Mouse (Mus musculus) forebrain, postnatal 0 days (tissue): ENCODE measurements around the gene Gm4567. TPM values are rescaled to one million over a fixed set of nuclear protein-coding genes. Genes with fewer than 3 reads are reported as not detected.
"Not testable (repeated sequence)": the region's sequence is repeated elsewhere in the genome, so short reads cannot be mapped to it uniquely, and the experiment has no call there.

Experiments
- ATAC-seq: fragments of 200-750 bp; cut with Nextera tagmentation; 2 replicates; pipeline ENCODE4 v1.8.0; 2017; ENCODE audit warnings: mild to moderate bottlenecking, moderate library complexity
- DNase-seq: peaks from one replicate; pipeline ENCODE4 v3.0.0-alpha.2; 2015
- H3K27ac ChIP-seq: fragments of 300-500 bp; sonication (generic); 2 replicates; pipeline ENCODE4 v1.5.1; 2014; ENCODE audit warnings: low read depth, mild to moderate bottlenecking, antibody characterized with exemption, low read length, moderate library complexity, mixed read lengths
- H3K27me3 ChIP-seq: fragments of 300-500 bp; sonication (generic); 2 replicates; pipeline ENCODE4 v1.6.1; 2014; ENCODE audit warnings: mild to moderate bottlenecking, low read length, mixed read lengths; ENCODE audit not compliant: insufficient read depth
- H3K36me3 ChIP-seq: fragments of 300-500 bp; sonication (generic); 2 replicates; pipeline ENCODE4 v1.6.1; 2014; ENCODE audit warnings: mild to moderate bottlenecking, moderate library complexity; ENCODE audit not compliant: insufficient read depth
- H3K4me1 ChIP-seq: fragments of 300-500 bp; sonication (generic); 2 replicates; pipeline ENCODE4 v1.6.1; 2014; ENCODE audit warnings: antibody characterized with exemption; ENCODE audit not compliant: insufficient read depth
- H3K4me2 ChIP-seq: fragments of 300-500 bp; sonication (generic); 2 replicates; pipeline ENCODE4 v1.6.1; 2014; ENCODE audit warnings: low read depth, mild to moderate bottlenecking, moderate library complexity
- H3K4me3 ChIP-seq: fragments of 300-500 bp; sonication (generic); 2 replicates; pipeline ENCODE4 v1.5.1; 2014; ENCODE audit warnings: low read depth, low read length, mixed read lengths
- H3K9ac ChIP-seq: fragments of 300-500 bp; sonication (generic); 2 replicates; pipeline ENCODE4 v1.6.1; 2014; ENCODE audit warnings: mild to moderate bottlenecking
- H3K9me3 ChIP-seq: fragments of 300-500 bp; sonication (generic); 2 replicates; pipeline ENCODE4 v1.6.1; 2016; ENCODE audit warnings: low read length
- WGBS: fragments of 180-500 bp; shearing (Covaris S2); extraction: QIAGEN DNeasy Blood & Tissue Kit; methylation state at CpG from one replicate; pipeline ENCODE4 v1.1.7; 2014; 5-methylcytosine and 5-hydroxymethylcytosine counted together
- polyA plus RNA-seq: library from polyadenylated mRNA; unstranded; fragments of >200 nt; fragmentation: Nextera tagmentation; extraction: Ambion mirVana; gene quantifications from 2 replicates; pipeline ENCODE4 v1.2.1, GENCODE M21; 2015
- total RNA-seq: library from RNA; depleted of rRNA; stranded (reverse); fragments of >200 nt; gene quantifications from 2 replicates; pipeline ENCODE4 v1.2.3, GENCODE M21; 2014; rRNA removed

The Gm4567 gene
- not detected in 2 replicates for total RNA-seq
- polyA plus RNA-seq = not detected in 2 replicates

- ATAC-seq, H3K9me3 ChIP-seq, H3K27ac ChIP-seq, DNase-seq, H3K4me2 ChIP-seq, H3K36me3 ChIP-seq, H3K4me1 ChIP-seq, H3K4me3 ChIP-seq, H3K9ac ChIP-seq, H3K27me3 ChIP-seq: not testable (repeated sequence)
- WGBS = no CpG with 5 or more reads among the region's 1 CpGs
Observed at GRCm38 (mm10) chr7:22719610-22720009, at the start of gene Gm4567. TSS of gene Gm4567 (minus strand) at chr7:22719710.

- not testable (repeated sequence) for H3K27me3 ChIP-seq, H3K27ac ChIP-seq, H3K36me3 ChIP-seq, H3K9ac ChIP-seq, H3K4me2 ChIP-seq, H3K4me1 ChIP-seq, H3K9me3 ChIP-seq, ATAC-seq, DNase-seq, H3K4me3 ChIP-seq
- WGBS = 23% methylated on average over 2 of the region's 3 CpGs
Observed at GRCm38 (mm10) chr7:22761397-22761796, 41.9 kb upstream of the Gm4567 start, which contains the start of gene Vmn1r157. TSS of gene Vmn1r157 (plus strand) at chr7:22761697.

GRCm38 (mm10) chr7:22692217-22692616 is 27.3 kb downstream of the Gm4567 start, which contains the start of gene Gm8693:
TSS of gene Gm8693 (minus strand) at chr7:22692317.
- WGBS = no CpG with 5 or more reads among the region's 2 CpGs
- H3K27ac ChIP-seq, H3K4me2 ChIP-seq, H3K27me3 ChIP-seq, H3K36me3 ChIP-seq, ATAC-seq, H3K9ac ChIP-seq, H3K4me1 ChIP-seq, H3K9me3 ChIP-seq, DNase-seq, H3K4me3 ChIP-seq: not testable (repeated sequence)

Other genes starting within 250 kb of the Gm4567 start
- gene Vmn1r151, start 220.0 kb downstream of the Gm4567 start, total RNA-seq = not detected in 2 replicates
- gene Vmn1r151, start 220.0 kb downstream of the Gm4567 start, polyA plus RNA-seq = not detected in 2 replicates
- not detected in 2 replicates for gene Vmn1r152, start 196.7 kb downstream of the Gm4567 start, total RNA-seq
- not detected in 2 replicates for gene Vmn1r152, start 196.7 kb downstream of the Gm4567 start, polyA plus RNA-seq
- gene Gm8677, start 184.8 kb downstream of the Gm4567 start, total RNA-seq = not detected in 2 replicates
- gene Gm8677, start 184.8 kb downstream of the Gm4567 start, polyA plus RNA-seq = not detected in 2 replicates
- not detected in 2 replicates for gene Gm4201, start 154.4 kb downstream of the Gm4567 start, total RNA-seq
- not detected in 2 replicates for gene Gm4201, start 154.4 kb downstream of the Gm4567 start, polyA plus RNA-seq
- gene Gm4565, start 131.6 kb downstream of the Gm4567 start, total RNA-seq = not detected in 2 replicates
- gene Gm4565, start 131.6 kb downstream of the Gm4567 start, polyA plus RNA-seq = not detected in 2 replicates
- gene Vmn1r155, start 61.7 kb downstream of the Gm4567 start, total RNA-seq = not detected in 2 replicates
- not detected in 2 replicates for gene Vmn1r155, start 61.7 kb downstream of the Gm4567 start, polyA plus RNA-seq
- not detected in 2 replicates for gene Gm8693, start 27.4 kb downstream of the Gm4567 start, total RNA-seq
- gene Gm8693, start 27.4 kb downstream of the Gm4567 start, polyA plus RNA-seq = not detected in 2 replicates
- not detected in 2 replicates for gene Vmn1r157, start 42.0 kb upstream of the Gm4567 start, total RNA-seq
- gene Vmn1r157, start 42.0 kb upstream of the Gm4567 start, polyA plus RNA-seq = not detected in 2 replicates
- not detected in 2 replicates for gene Vmn1r158, start 71.1 kb upstream of the Gm4567 start, total RNA-seq
- not detected in 2 replicates for gene Vmn1r158, start 71.1 kb upstream of the Gm4567 start, polyA plus RNA-seq
- gene Vmn1r159, start 123.9 kb upstream of the Gm4567 start, total RNA-seq = not detected in 2 replicates
- gene Vmn1r159, start 123.9 kb upstream of the Gm4567 start, polyA plus RNA-seq = not detected in 2 replicates
- gene Vmn1r160, start 151.5 kb upstream of the Gm4567 start, total RNA-seq = not detected in 2 replicates
- gene Vmn1r160, start 151.5 kb upstream of the Gm4567 start, polyA plus RNA-seq = not detected in 2 replicates